Mouse (Mus musculus) myocyte (in vitro differentiated cells): ENCODE data around the gene Clpx.

Experiments
- CEBPB ChIP-seq: IDR thresholded peaks from 2 replicates; pipeline ENCODE4 v1.6.1; 2011; ENCODE audit warnings: mild to moderate bottlenecking, moderate library complexity; ENCODE audit not compliant: poor library complexity, insufficient read depth, severe bottlenecking
- E2F4 ChIP-seq: IDR thresholded peaks from one replicate; pipeline ENCODE4 v1.6.1; 2011; ENCODE audit warnings: mild to moderate bottlenecking, control low read depth, moderate library complexity; ENCODE audit not compliant: insufficient read depth
- MAX ChIP-seq: IDR thresholded peaks from one replicate; pipeline ENCODE4 v1.6.1; 2011; ENCODE audit warnings: low read depth, mild to moderate bottlenecking, control low read depth
- POLR2A ChIP-seq: IDR thresholded peaks from one replicate; pipeline ENCODE4 v1.6.1; 2011; ENCODE audit warnings: low read depth, mild to moderate bottlenecking, control low read depth, moderate library complexity; ENCODE audit not compliant: insufficient read length
- POLR2AphosphoS2 ChIP-seq: IDR thresholded peaks from one replicate; pipeline ENCODE4 v1.6.1; 2011; ENCODE audit warnings: low read depth, control low read depth; ENCODE audit not compliant: insufficient read length
- REST ChIP-seq: IDR thresholded peaks from one replicate; pipeline ENCODE4 v1.6.1; 2011; ENCODE audit warnings: mild to moderate bottlenecking, control low read depth, moderate library complexity; ENCODE audit not compliant: insufficient read depth, insufficient read length
- SRF ChIP-seq: IDR thresholded peaks from one replicate; pipeline ENCODE4 v1.6.1; 2011; ENCODE audit warnings: low read depth; ENCODE audit not compliant: control insufficient read depth, insufficient read length
- TCF12 ChIP-seq: IDR thresholded peaks from one replicate; pipeline ENCODE4 v1.6.1; 2011; ENCODE audit warnings: mild to moderate bottlenecking, control low read depth; ENCODE audit not compliant: poor library complexity, insufficient read depth, severe bottlenecking
- TCF3 ChIP-seq: IDR thresholded peaks from one replicate; pipeline ENCODE4 v1.6.1; 2011; ENCODE audit warnings: low read depth, control low read depth; ENCODE audit not compliant: insufficient read length
- USF1 ChIP-seq: IDR thresholded peaks from one replicate; pipeline ENCODE4 v1.6.1; 2011; ENCODE audit warnings: low read depth, mild to moderate bottlenecking, control low read depth, moderate library complexity

DNA sequence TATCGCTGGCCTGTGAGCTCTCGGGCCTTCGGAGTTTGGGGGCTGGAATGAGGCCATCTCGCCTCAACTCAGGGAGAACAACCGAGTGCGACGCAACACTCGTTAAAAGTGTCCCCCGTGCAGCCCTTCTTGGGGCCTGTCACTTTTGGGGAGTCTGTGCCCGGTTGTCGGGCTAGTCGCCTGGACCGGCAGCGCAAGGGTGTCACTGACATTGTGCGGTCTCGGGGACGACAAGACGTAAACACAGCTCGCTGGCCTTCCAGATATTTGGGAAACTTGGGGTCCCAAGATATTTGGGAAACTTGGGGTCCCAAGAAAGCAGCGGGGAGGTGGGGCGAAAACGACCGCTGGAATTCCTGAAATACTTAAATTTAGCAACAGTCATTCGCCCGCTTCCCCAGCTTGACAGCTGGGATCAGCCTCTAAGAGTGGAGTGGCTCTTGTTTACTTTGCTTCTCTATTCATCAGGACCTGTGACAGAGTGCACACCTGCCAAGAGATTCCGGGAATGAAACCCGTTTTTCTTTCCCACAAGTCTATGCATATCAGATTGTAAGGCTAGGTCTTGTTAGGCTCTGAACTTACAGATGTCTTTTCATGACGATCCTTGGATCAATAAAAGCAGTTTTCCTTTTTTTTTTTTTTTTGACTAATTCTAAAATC, 787 bp downstream of the Clpx start:
- no peak for TF ChIP-seq MAX
- TF ChIP-seq POLR2A: no peak
- TF ChIP-seq TCF12: no peak
- no peak for TF ChIP-seq E2F4
- no peak for TF ChIP-seq USF1
- no peak for TF ChIP-seq POLR2AphosphoS2
- TF ChIP-seq REST: no peak
- TF ChIP-seq SRF: no peak
- no peak for TF ChIP-seq TCF3
- no peak for TF ChIP-seq CEBPB
